Mouse (Mus musculus) lung, adult 2 months (tissue): ENCODE measurements at regions not wholly inside any gene's neighbourhood (a gene's known extent, or its start where the extent isn't known, plus 50 kb on each side); places are given as distances from the start of the nearest gene placed in this dataset.

Experiments used
- CTCF ChIP-seq: fragments of 200-500 bp; IDR thresholded peaks from 2 replicates; pipeline ENCODE4 v1.5.1; 2011; ENCODE audit warnings: mild to moderate bottlenecking, low read length, control low read depth; ENCODE audit not compliant: insufficient read depth
- POLR2A ChIP-seq: fragments of 200-500 bp; IDR thresholded peaks from 2 replicates; pipeline ENCODE4 v1.6.1; 2011; ENCODE audit warnings: low read depth, mild to moderate bottlenecking, control low read depth, low read length, borderline replicate concordance; ENCODE audit errors: extremely low read depth

- no peak for TF ChIP-seq CTCF
- TF ChIP-seq POLR2A: no peak
Measured at GRCm38 (mm10) chr1:189532834-189533233, 130.8 kb upstream of the Kcnk2 start.
